Mouse (Mus musculus): ENCODE measurements around the gene G3bp2. TPM values are rescaled to one million over a fixed set of nuclear protein-coding genes. Genes with fewer than 3 reads are reported as not detected.

G3bp2 gene
- polyA plus RNA-seq, 2 experiments, result 19.0 to 56.0 TPM

DNA sequence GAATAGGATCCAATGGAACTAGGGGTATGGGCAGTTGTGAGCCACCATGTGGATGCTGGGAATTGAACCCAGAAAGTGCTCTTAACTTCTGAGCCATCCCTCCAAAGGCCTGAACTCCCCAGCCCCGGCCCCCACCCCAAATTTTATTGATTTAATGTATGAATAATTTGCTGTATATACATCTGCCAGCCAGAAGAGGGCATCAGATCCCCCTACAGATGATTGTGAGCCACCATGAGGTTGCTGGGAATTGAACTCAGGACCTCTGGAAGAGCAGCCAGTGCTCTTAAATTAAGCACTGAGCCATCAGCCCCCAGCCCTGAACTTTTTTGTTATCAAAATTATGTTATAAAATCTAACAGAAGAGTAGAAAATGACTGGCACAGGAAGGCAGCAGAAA is 7.2 kb downstream of the G3bp2 start:
- TF ChIP-seq EP300 (IDR thresholded peaks at IDR 0.05; ENCODE audit: low read depth), result no peak
- TF ChIP-seq CTCF (IDR thresholded peaks at IDR 0.05; ENCODE audit: low read depth), result peak; percentile 43
- H3K27me3 ChIP-seq (ENCODE audit: control insufficient read depth, insufficient read depth, low read length), result no peaks in the 10 kb centered on the region
- no peak overlapping the region for H3K4me3 ChIP-seq (ENCODE audit: insufficient read depth in 1 of 2, low read depth in 2 of 2, low read length in 2 of 2)
- no peaks in the 10 kb centered on the region for H3K9me3 ChIP-seq (ENCODE audit: control insufficient read depth, low read length)
- ATAC-seq (ENCODE audit: insufficient read depth) (no peak), DNase-seq (ENCODE audit: low read depth in 3 of 3, low spot score in 3 of 3) (no peak)
- H3K36me3 ChIP-seq (replicated peaks; ENCODE audit: control insufficient read depth, insufficient read depth, low read depth), result no peaks in the 10 kb centered on the region; the same call in 1 of the 2 replicates
- H3K27ac ChIP-seq, result no peak overlapping the region
- no peak overlapping the region for H3K4me2 ChIP-seq (ENCODE audit: low read depth)
- WGBS (ENCODE audit: insufficient replicate concordance), result 71% methylated on average over 1 of the region's 1 CpGs
- H3K4me1 ChIP-seq (replicated peaks; ENCODE audit: control insufficient read depth in 2 of 2, insufficient read depth in 2 of 2, low read length in 1 of 2), result peaks cover 29 to 33% of the 10 kb centered on the region in 2 experiments
- no peak overlapping the region for H3K9ac ChIP-seq (replicated peaks)

DNA sequence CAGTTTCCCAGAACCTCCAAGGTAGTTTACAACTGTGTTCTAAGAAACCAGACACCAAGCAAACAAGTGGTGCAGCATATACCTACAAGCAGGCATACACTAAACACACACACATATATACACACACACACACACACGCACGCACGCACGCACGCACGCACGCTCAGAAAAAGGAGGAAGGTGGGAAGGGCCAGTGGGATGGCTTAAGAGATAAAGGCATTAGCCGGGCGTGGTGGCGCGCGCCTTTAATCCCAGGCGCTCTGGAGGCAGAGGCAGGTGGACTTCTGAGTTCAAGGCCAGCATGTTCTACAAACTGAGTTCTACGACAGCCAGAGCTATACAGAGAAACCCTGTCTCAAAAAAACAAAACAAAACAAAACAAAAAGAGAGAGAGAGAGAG is 9.5 kb downstream of the G3bp2 start:
- peaks cover 16 to 17% of the 10 kb centered on the region in 2 experiments for H3K4me1 ChIP-seq (replicated peaks; ENCODE audit: control insufficient read depth in 2 of 2, insufficient read depth in 2 of 2, low read length in 1 of 2)
- H3K36me3 ChIP-seq (replicated peaks; ENCODE audit: control insufficient read depth, insufficient read depth, low read depth), result peaks cover 1% of the 10 kb centered on the region
- H3K4me3 ChIP-seq (ENCODE audit: insufficient read depth in 1 of 2, low read depth in 2 of 2, low read length in 2 of 2), result no peak overlapping the region
- ATAC-seq (ENCODE audit: insufficient read depth) (peak; percentile 83), DNase-seq (ENCODE audit: low read depth in 3 of 3, low spot score in 3 of 3) (no peak)
- 0 out of 2 replicates have a peak overlapping the region, but pooled peaks have one; percentile 2 for H3K4me2 ChIP-seq (ENCODE audit: low read depth)
- TF ChIP-seq EP300 (IDR thresholded peaks at IDR 0.05; ENCODE audit: low read depth) (no peak), CTCF (IDR thresholded peaks at IDR 0.05; ENCODE audit: low read depth) (no peak)
- no peaks in the 10 kb centered on the region for H3K9me3 ChIP-seq (ENCODE audit: control insufficient read depth, low read length)
- H3K27me3 ChIP-seq (ENCODE audit: control insufficient read depth, insufficient read depth, low read length), result no peaks in the 10 kb centered on the region
- H3K9ac ChIP-seq (replicated peaks), result no peak overlapping the region
- H3K27ac ChIP-seq, result no peak overlapping the region
- 38% methylated on average over 14 of the region's 14 CpGs for WGBS (ENCODE audit: insufficient replicate concordance)

DNA sequence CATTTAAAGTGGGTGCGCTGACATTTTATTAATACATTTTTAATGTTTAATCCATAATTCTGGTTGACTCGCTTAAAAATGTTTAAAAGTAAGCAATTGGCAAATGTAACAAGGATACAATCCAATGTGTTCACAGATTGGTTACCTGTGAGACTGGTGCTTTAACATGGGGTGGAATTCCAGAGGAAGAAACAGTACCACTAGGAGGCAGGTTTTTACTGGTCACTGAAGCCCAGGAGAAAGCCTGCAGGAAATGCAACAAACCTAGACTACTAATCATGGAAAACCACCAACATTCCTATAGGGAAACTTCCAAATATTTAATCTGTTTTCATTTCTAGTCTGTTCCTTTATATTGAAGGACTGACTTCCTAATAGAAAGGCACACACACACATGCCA is 20.3 kb downstream of the G3bp2 start:
- H3K9ac ChIP-seq (replicated peaks), result no peak overlapping the region
- no peaks in the 10 kb centered on the region for H3K27me3 ChIP-seq (ENCODE audit: control insufficient read depth, insufficient read depth, low read length)
- H3K36me3 ChIP-seq (replicated peaks; ENCODE audit: control insufficient read depth, insufficient read depth, low read depth), result peaks cover 25% of the 10 kb centered on the region
- no peaks in the 10 kb centered on the region for H3K9me3 ChIP-seq (ENCODE audit: control insufficient read depth, low read length)
- 85% methylated on average over 2 of the region's 2 CpGs for WGBS (ENCODE audit: insufficient replicate concordance)
- DNase-seq (ENCODE audit: low read depth in 3 of 3, low spot score in 3 of 3), result no peak
- H3K27ac ChIP-seq, result no peak overlapping the region
- no peaks in the 10 kb centered on the region for H3K4me1 ChIP-seq (replicated peaks; ENCODE audit: control insufficient read depth in 2 of 2, insufficient read depth in 2 of 2, low read length in 1 of 2)
- H3K4me3 ChIP-seq (ENCODE audit: insufficient read depth in 1 of 2, low read depth in 2 of 2, low read length in 2 of 2), result no peak overlapping the region
- no peak for ATAC-seq (ENCODE audit: insufficient read depth)
- TF ChIP-seq CTCF (IDR thresholded peaks at IDR 0.05; ENCODE audit: low read depth) (no peak), EP300 (IDR thresholded peaks at IDR 0.05; ENCODE audit: low read depth) (no peak)
- H3K4me2 ChIP-seq (ENCODE audit: low read depth), result no peak overlapping the region

DNA sequence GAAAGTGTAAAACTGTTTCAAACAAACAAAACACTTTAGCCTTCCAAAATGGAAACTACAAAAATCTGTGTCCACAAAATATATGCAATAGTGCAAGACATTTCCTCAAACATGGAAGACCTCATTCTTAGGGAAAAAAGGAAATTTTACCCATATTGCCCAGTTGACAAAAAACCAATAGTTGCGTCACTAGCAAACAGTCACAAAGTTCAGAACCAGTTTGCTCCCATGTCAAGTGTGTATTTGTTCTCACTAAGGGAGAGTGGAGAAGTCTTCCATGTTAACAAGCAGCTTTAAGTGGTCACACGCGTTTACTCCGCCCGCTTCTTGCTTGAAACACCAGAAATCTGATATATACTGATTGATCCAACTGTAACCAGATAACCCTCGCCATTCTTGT is 30.7 kb downstream of the G3bp2 start:
- TF ChIP-seq EP300 (IDR thresholded peaks at IDR 0.05; ENCODE audit: low read depth), result no peak
- TF ChIP-seq CTCF (IDR thresholded peaks at IDR 0.05; ENCODE audit: low read depth), result no peak
- H3K4me3 ChIP-seq (ENCODE audit: insufficient read depth in 1 of 2, low read depth in 2 of 2, low read length in 2 of 2), result no peak overlapping the region
- H3K4me1 ChIP-seq (replicated peaks; ENCODE audit: control insufficient read depth in 2 of 2, insufficient read depth in 2 of 2, low read length in 1 of 2), result no peaks in the 10 kb centered on the region
- no peaks in the 10 kb centered on the region for H3K9me3 ChIP-seq (ENCODE audit: control insufficient read depth, low read length)
- H3K27me3 ChIP-seq (ENCODE audit: control insufficient read depth, insufficient read depth, low read length), result no peaks in the 10 kb centered on the region
- H3K27ac ChIP-seq, result no peak overlapping the region
- H3K36me3 ChIP-seq (replicated peaks; ENCODE audit: control insufficient read depth, insufficient read depth, low read depth), result peaks cover 31% of the 10 kb centered on the region
- WGBS (ENCODE audit: insufficient replicate concordance), result 76% methylated on average over 6 of the region's 6 CpGs
- H3K9ac ChIP-seq (replicated peaks), result no peak overlapping the region
- no peak overlapping the region for H3K4me2 ChIP-seq (ENCODE audit: low read depth)
- peak in 1 of 3 experiments; percentile 4 for DNase-seq (ENCODE audit: low read depth in 3 of 3, low spot score in 3 of 3)
- no peak for ATAC-seq (ENCODE audit: insufficient read depth)

DNA sequence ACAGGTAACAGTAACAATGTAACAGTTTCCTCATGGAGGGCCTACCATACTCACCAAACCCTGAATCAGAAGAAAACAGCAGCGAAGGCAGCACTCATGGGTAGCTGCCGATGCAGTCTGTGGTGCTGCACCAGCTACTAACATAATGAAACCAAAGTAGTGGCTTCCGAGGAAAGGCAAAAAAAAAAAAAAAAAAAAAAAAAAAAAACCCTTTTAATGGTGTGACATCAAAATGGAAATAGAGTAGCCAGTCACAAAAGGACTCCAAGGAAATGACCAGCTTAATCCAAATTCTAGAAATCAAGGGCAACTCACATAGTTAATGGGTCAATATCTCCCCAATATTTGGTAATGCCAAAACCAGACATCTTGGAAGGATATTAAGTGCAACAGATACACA is 33.1 kb downstream of the G3bp2 start:
- Histone ChIP-seq H3K27ac (no peak overlapping the region), H3K27me3 (ENCODE audit: control insufficient read depth, insufficient read depth, low read length) (no peaks in the 10 kb centered on the region), H3K36me3 (replicated peaks; ENCODE audit: control insufficient read depth, insufficient read depth, low read depth) (peaks cover 13% of the 10 kb centered on the region), H3K4me3 (ENCODE audit: insufficient read depth in 1 of 2, low read depth in 2 of 2, low read length in 2 of 2) (no peak overlapping the region), H3K4me1 (replicated peaks; ENCODE audit: control insufficient read depth in 2 of 2, insufficient read depth in 2 of 2, low read length in 1 of 2) (no peaks in the 10 kb centered on the region), H3K9me3 (ENCODE audit: control insufficient read depth, low read length) (no peaks in the 10 kb centered on the region), H3K9ac (replicated peaks) (no peak overlapping the region), H3K4me2 (ENCODE audit: low read depth) (no peak overlapping the region)
- WGBS (ENCODE audit: insufficient replicate concordance), result 56% methylated on average over 3 of the region's 3 CpGs
- TF ChIP-seq CTCF (IDR thresholded peaks at IDR 0.05; ENCODE audit: low read depth) (no peak), EP300 (IDR thresholded peaks at IDR 0.05; ENCODE audit: low read depth) (no peak)
- DNase-seq (ENCODE audit: low read depth in 3 of 3, low spot score in 3 of 3) (no peak), ATAC-seq (ENCODE audit: insufficient read depth) (no peak)
